In the genomic region with DNA sequence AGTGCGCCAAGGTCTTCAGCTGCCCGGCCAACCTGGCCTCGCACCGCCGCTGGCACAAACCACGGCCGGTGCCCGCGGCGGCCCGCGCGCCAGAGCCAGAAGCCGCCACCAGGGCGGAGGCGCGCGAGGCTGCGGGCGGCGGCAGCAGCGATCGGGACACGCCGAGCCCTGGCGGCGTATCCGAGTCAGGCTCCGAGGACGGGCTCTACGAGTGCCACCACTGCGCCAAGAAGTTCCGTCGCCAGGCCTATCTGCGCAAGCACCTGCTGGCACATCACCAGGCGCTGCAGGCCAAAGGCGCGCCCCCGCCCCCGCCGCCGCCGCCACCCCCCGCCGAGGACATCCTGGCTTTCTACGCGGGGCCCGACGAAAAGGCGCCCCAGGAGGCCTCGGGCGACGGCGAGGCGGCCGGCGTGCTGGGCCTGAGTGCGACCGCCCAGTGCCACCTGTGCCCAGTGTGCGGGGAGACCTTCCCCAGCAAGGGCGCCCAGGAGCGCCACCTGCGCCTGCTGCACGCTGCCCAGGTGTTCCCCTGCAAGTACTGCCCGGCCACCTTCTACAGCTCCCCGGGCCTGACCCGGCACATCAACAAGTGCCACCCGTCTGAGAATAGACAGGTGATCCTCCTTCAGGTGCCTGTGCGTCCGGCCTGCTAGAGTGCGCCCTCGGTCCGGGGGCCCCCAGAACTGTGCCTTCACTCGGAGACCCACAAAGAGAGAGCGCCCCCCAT, we compare ENCODE assay signal across 8 mouse cellular contexts. TPM values are rescaled to one million over a fixed set of nuclear protein-coding genes. Genes with fewer than 3 reads are reported as not detected.
A peak's percentile ranks its signal among the peaks of the same experiment; 100 is the strongest.
DNase-seq lines count a peak whose midpoint lies in the region; ATAC-seq and TF ChIP-seq lines count a peak whose summit lies in the region.

No protein-coding gene starts in this region.

- H3K27ac ChIP-seq in spleen, adult 2 months (ENCODE audit: insufficient read depth, low read length): no peak overlapping the region
- no peak overlapping the region for H3K27ac ChIP-seq in limb, embryonic 13.5 days

- peaks cover 27% of the 10 kb centered on the region for H3K4me1 ChIP-seq in spleen, adult 2 months (ENCODE audit: control insufficient read depth, insufficient read depth, insufficient read length)
- H3K4me1 ChIP-seq in limb, embryonic 13.5 days: peaks cover 31% of the 10 kb centered on the region

- H3K27me3 ChIP-seq in spleen, adult 2 months (ENCODE audit: control insufficient read depth, insufficient read depth, low read length): peaks cover 48% of the 10 kb centered on the region
- H3K27me3 ChIP-seq in limb, embryonic 13.5 days: peaks cover 95% of the 10 kb centered on the region

- TF ChIP-seq POLR2A in spleen, adult 2 months (IDR thresholded peaks at IDR 0.05; ENCODE audit: low read depth, low read length): no peak

- peak overlapping the region; percentile 45; the same call in 1 of the 2 replicates for H3K4me3 ChIP-seq in spleen, adult 2 months (ENCODE audit: extremely low read depth, insufficient read depth, insufficient read length)
- peak overlapping the region; percentile 56 for H3K4me3 ChIP-seq in limb, embryonic 13.5 days

- H3K9ac ChIP-seq in limb, embryonic 13.5 days: 0 out of 2 replicates have a peak overlapping the region, but pooled peaks have one; percentile 48

- H3K36me3 ChIP-seq in spleen, adult 2 months (ENCODE audit: control insufficient read depth, insufficient read depth, low read length): no peaks in the 10 kb centered on the region
- no peaks in the 10 kb centered on the region for H3K36me3 ChIP-seq in limb, embryonic 13.5 days

- peak overlapping the region; percentile 98 for H3K4me2 ChIP-seq in limb, embryonic 13.5 days (replicated peaks)

- peak; percentile 34 for ATAC-seq in granulocyte monocyte progenitor cell, adult 5-6 weeks (replicated peaks; ENCODE audit: poor library complexity, severe bottlenecking)
- no peak; the same call in 1 of the 2 replicates for ATAC-seq in limb, embryonic 13.5 days (ENCODE audit: low FRiP score, low read depth)

- no peak for TF ChIP-seq CTCF in spleen, adult 2 months (IDR thresholded peaks at IDR 0.05; ENCODE audit: extremely low read depth, insufficient read depth, insufficient read length, insufficient replicate concordance)

- H3K9me3 ChIP-seq in limb, embryonic 13.5 days: no peaks in the 10 kb centered on the region

- WGBS in spleen, adult 2 months: 2% methylated on average over 60 of the region's 75 CpGs
- 1% methylated on average over 65 of the region's 75 CpGs for WGBS in limb, embryonic 13.5 days

- DNase-seq in cerebellum, adult 18-20 months: peak; percentile 13 to 30
- no peak for DNase-seq in cerebellum, adult 9-10 months
- no peak for DNase-seq in spleen, adult 2 months (ENCODE audit: low read depth in 1 of 2, low spot score in 2 of 2)
- DNase-seq in spleen, postnatal 36 days (ENCODE audit: low spot score in 2 of 2): no peak
- DNase-seq in right cerebral cortex, postnatal 10 days (ENCODE audit: low spot score in 2 of 2): peak; percentile 46 to 51
- DNase-seq in testis, postnatal 10 days (ENCODE audit: low spot score): no peak

RNA-seq across cellular contexts. Expression of a gene that starts 1.6 kb away (rescaled TPM):
- 1.3 and 3.1 TPM in 2 replicates for polyA plus RNA-seq in spleen, adult 2 months (2012; rRNA removed)
- total RNA-seq in granulocyte monocyte progenitor cell, adult 5-6 weeks (2014; fragmentation: Nextera tagmentation): not detected in 2 replicates
- not detected in 2 replicates for total RNA-seq in granulocyte monocyte progenitor cell, adult 5-6 weeks (2017)
- polyA plus RNA-seq in limb, embryonic 13.5 days (2015; fragmentation: Nextera tagmentation; extraction: Ambion mirVana): 0.10 TPM in 1 of 2 replicates, not detected in the other

Comparison
In these comparisons a context has a peak if more than half of its experiments do, and no peak if none do; other contexts are left out.
1. DNase-seq: peak in cerebellum, adult 18-20 months (2 of 2) and right cerebral cortex, postnatal 10 days (2 of 2); none in cerebellum, adult 9-10 months (single experiment), spleen, adult 2 months (0 of 2), spleen, postnatal 36 days (0 of 2) and testis, postnatal 10 days (single experiment).